Comparison of ENCODE assay signal across 8 mouse cellular contexts in the genomic region with DNA sequence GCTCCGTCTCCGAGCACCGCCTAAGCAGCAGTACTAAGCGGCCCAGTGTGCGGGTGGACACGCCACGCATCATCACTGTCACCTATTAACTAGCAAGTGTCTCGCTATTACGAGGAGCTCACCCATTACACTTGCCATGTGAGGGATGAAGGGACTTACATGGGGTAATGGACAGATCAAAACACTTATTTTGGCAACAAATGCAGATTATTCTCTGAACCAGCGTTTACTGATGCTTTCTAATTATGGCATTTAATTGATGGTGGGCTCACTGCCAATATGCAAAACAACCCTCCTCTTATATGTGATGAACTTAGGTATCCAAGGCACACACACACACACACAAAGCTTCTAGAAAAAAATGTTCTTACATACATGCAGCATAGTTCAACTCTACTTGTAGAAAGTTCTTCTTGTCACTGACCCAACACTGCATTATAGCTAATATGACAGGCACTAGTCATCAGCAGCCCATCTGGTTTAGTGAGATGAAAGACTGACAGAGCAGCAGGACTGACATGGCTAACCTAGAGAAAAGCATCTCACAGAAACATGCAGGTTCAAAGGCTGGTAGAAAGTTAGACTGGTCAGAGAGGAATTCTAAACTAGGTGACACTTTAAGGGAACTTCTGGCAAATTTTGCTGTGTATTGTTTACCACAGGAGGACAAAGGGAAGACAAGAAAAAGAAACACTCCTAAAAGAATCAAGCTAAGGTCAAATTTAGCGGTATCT. TPM values are rescaled to one million over a fixed set of nuclear protein-coding genes. Genes with fewer than 3 reads are reported as not detected.
DNase-seq lines count a peak whose midpoint lies in the region; ATAC-seq and TF ChIP-seq lines count a peak whose summit lies in the region.

No protein-coding gene starts in this region.

- peak overlapping the region; percentile 88 for H3K4me2 ChIP-seq in liver, embryonic 13.5 days
- H3K4me2 ChIP-seq in stomach, embryonic 16.5 days (ENCODE audit: low read depth, low read length) = peak overlapping the region; percentile 88

- H3K9ac ChIP-seq in liver, embryonic 13.5 days = peak overlapping the region; percentile 100
- H3K9ac ChIP-seq in stomach, embryonic 16.5 days (ENCODE audit: low read length) = peak overlapping the region; percentile 12; the same call in 1 of the 2 replicates

- ATAC-seq in liver, embryonic 13.5 days (ENCODE audit: low read depth) = no peak
- no peak for ATAC-seq in stomach, embryonic 16.5 days (ENCODE audit: insufficient read depth, low FRiP score)

- DNase-seq in cerebellum, adult 2 months = no peak
- no peak for DNase-seq in cerebellum, postnatal 14 days
- peak; percentile 73 for DNase-seq in retina, postnatal 1 day
- no peak for DNase-seq in retina, embryonic 14.5 days (ENCODE audit: low spot score)
- DNase-seq in liver, embryonic 13.5 days = no peak
- DNase-seq in frontal cortex, postnatal 25 days (ENCODE audit: low spot score in 2 of 2) = no peak
- no peak for DNase-seq in kidney, adult 11 months

- no peaks in the 10 kb centered on the region for H3K36me3 ChIP-seq in liver, embryonic 13.5 days
- no peaks in the 10 kb centered on the region for H3K36me3 ChIP-seq in stomach, embryonic 16.5 days (ENCODE audit: control insufficient read depth, insufficient read depth, low read length)

- no peak overlapping the region for H3K27ac ChIP-seq in cerebellum, adult 2 months (ENCODE audit: insufficient read depth, low read length)
- peak overlapping the region; percentile 94 for H3K27ac ChIP-seq in liver, embryonic 13.5 days
- H3K27ac ChIP-seq in stomach, embryonic 16.5 days (ENCODE audit: low read length) = no peak overlapping the region

- WGBS in cerebellum, adult 2 months = 11% methylated on average over 11 of the region's 11 CpGs
- WGBS in liver, embryonic 13.5 days (ENCODE audit: insufficient replicate concordance) = 78% methylated on average over 11 of the region's 11 CpGs
- WGBS in stomach, embryonic 16.5 days = 72% methylated on average over 11 of the region's 11 CpGs

- TF ChIP-seq CTCF in cerebellum, adult 2 months (IDR thresholded peaks at IDR 0.05; ENCODE audit: borderline replicate concordance, insufficient read depth, low read depth, low read length) = no peak

- peaks cover 15% of the 10 kb centered on the region for H3K4me1 ChIP-seq in cerebellum, adult 2 months (ENCODE audit: control insufficient read depth, insufficient read depth, low read length)
- peaks cover 79% of the 10 kb centered on the region for H3K4me1 ChIP-seq in liver, embryonic 13.5 days (replicated peaks)
- peaks cover 51% of the 10 kb centered on the region for H3K4me1 ChIP-seq in stomach, embryonic 16.5 days (ENCODE audit: control insufficient read depth, insufficient read depth, low read length)

- peak overlapping the region; percentile 5 for H3K4me3 ChIP-seq in cerebellum, adult 2 months (replicated peaks; ENCODE audit: insufficient read depth, low read depth, low read length)
- H3K4me3 ChIP-seq in liver, embryonic 13.5 days (replicated peaks) = peak overlapping the region; percentile 100
- peak overlapping the region; percentile 18; the same call in 1 of the 2 replicates for H3K4me3 ChIP-seq in stomach, embryonic 16.5 days (replicated peaks; ENCODE audit: low read length)

- no peaks in the 10 kb centered on the region for H3K27me3 ChIP-seq in cerebellum, adult 2 months (ENCODE audit: control insufficient read depth, insufficient read depth, low read length)
- H3K27me3 ChIP-seq in liver, embryonic 13.5 days = no peaks in the 10 kb centered on the region
- H3K27me3 ChIP-seq in stomach, embryonic 16.5 days (ENCODE audit: control insufficient read depth, insufficient read depth, low read length) = no peaks in the 10 kb centered on the region

- no peaks in the 10 kb centered on the region for H3K9me3 ChIP-seq in liver, embryonic 13.5 days (replicated peaks)
- H3K9me3 ChIP-seq in stomach, embryonic 16.5 days (replicated peaks; ENCODE audit: control insufficient read depth, low read length) = no peaks in the 10 kb centered on the region

- no peak for TF ChIP-seq POLR2A in cerebellum, adult 2 months (IDR thresholded peaks at IDR 0.05; ENCODE audit: borderline replicate concordance, insufficient read depth, low read length)

RNA-seq across cellular contexts. Expression of gene Ankrd11, which starts 2.5 kb away (rescaled TPM):
- polyA plus RNA-seq in cerebellum, adult 2 months (2012; rRNA removed) = 104 and 105 TPM in 2 replicates
- 10.7 and 13.6 TPM in 2 replicates for polyA plus RNA-seq in liver, embryonic 13.5 days (2015; fragmentation: Nextera tagmentation; extraction: Ambion mirVana)
- 23.1 and 24.6 TPM in 2 replicates for polyA plus RNA-seq in stomach, embryonic 16.5 days (2015; fragmentation: Nextera tagmentation; extraction: Ambion mirVana)

RNA-seq across cellular contexts. Expression of gene Spg7, which starts 23.2 kb away (rescaled TPM):
- polyA plus RNA-seq in cerebellum, adult 2 months (2012; rRNA removed) = 103 and 104 TPM in 2 replicates
- 25.3 and 25.7 TPM in 2 replicates for polyA plus RNA-seq in liver, embryonic 13.5 days (2015; fragmentation: Nextera tagmentation; extraction: Ambion mirVana)
- 43.0 and 44.8 TPM in 2 replicates for polyA plus RNA-seq in stomach, embryonic 16.5 days (2015; fragmentation: Nextera tagmentation; extraction: Ambion mirVana)

Comparison
In these comparisons a context has a peak if more than half of its experiments do, and no peak if none do; other contexts are left out.
1. H3K4me3 ChIP-seq: peak in every context shown above with its lines; median percentile 100 in liver, embryonic 13.5 days; 18 in stomach, embryonic 16.5 days; 5 in cerebellum, adult 2 months.